Mouse (Mus musculus): ENCODE measurements around the gene Gm12569. TPM values are rescaled to one million over a fixed set of nuclear protein-coding genes. Genes with fewer than 3 reads are reported as not detected.

The Gm12569 gene
- polyA plus RNA-seq, 1 experiment: not detected

- no peaks in the 10 kb centered on the region for H3K4me1 ChIP-seq (ENCODE audit: control insufficient read depth, insufficient read depth, low read length)
- DNase-seq: no peak
- 86% methylated on average over 9 of the region's 9 CpGs for WGBS
- no peaks in the 10 kb centered on the region for H3K27me3 ChIP-seq (replicated peaks; ENCODE audit: control insufficient read depth, insufficient read depth, low read length)
- H3K4me3 ChIP-seq (ENCODE audit: insufficient read depth, low read depth, low read length): no peak overlapping the region
- no peak for TF ChIP-seq POLR2A (IDR thresholded peaks at IDR 0.05; ENCODE audit: low read depth, low read length)
- TF ChIP-seq CTCF (conservative IDR thresholded peaks at IDR 0.05; ENCODE audit: insufficient read depth, insufficient read length, low read depth, low read length): no peak
- no peaks in the 10 kb centered on the region for H3K36me3 ChIP-seq (ENCODE audit: control insufficient read depth, insufficient read depth, low read length)
- H3K27ac ChIP-seq (ENCODE audit: insufficient read depth, low read depth, low read length): no peak overlapping the region
These were observed 14.4 kb downstream of the Gm12569 start for GRCm38 (mm10) chr11:51234626-51235025.

- no peaks in the 10 kb centered on the region for H3K4me1 ChIP-seq (ENCODE audit: control insufficient read depth, insufficient read depth, low read length)
- no peaks in the 10 kb centered on the region for H3K27me3 ChIP-seq (replicated peaks; ENCODE audit: control insufficient read depth, insufficient read depth, low read length)
- no peak overlapping the region for H3K4me3 ChIP-seq (ENCODE audit: insufficient read depth, low read depth, low read length)
- no peaks in the 10 kb centered on the region for H3K36me3 ChIP-seq (ENCODE audit: control insufficient read depth, insufficient read depth, low read length)
- WGBS: 90% methylated on average over 2 of the region's 2 CpGs
- no peak for DNase-seq
- TF ChIP-seq CTCF (conservative IDR thresholded peaks at IDR 0.05; ENCODE audit: insufficient read depth, insufficient read length, low read depth, low read length) (no peak), POLR2A (IDR thresholded peaks at IDR 0.05; ENCODE audit: low read depth, low read length) (no peak)
- no peak overlapping the region for H3K27ac ChIP-seq (ENCODE audit: insufficient read depth, low read depth, low read length)
These were observed 22.6 kb downstream of the Gm12569 start for GRCm38 (mm10) chr11:51242897-51243296.

GRCm38 (mm10) chr11:51257006-51257405 lies 36.7 kb downstream of the Gm12569 start:
- no peak for DNase-seq
- H3K4me3 ChIP-seq (ENCODE audit: insufficient read depth, low read depth, low read length): no peak overlapping the region
- no peak for TF ChIP-seq POLR2A (IDR thresholded peaks at IDR 0.05; ENCODE audit: low read depth, low read length)
- no peaks in the 10 kb centered on the region for H3K36me3 ChIP-seq (ENCODE audit: control insufficient read depth, insufficient read depth, low read length)
- H3K4me1 ChIP-seq (ENCODE audit: control insufficient read depth, insufficient read depth, low read length): no peaks in the 10 kb centered on the region
- WGBS: 88% methylated on average over 4 of the region's 4 CpGs
- no peaks in the 10 kb centered on the region for H3K27me3 ChIP-seq (replicated peaks; ENCODE audit: control insufficient read depth, insufficient read depth, low read length)
- H3K27ac ChIP-seq (ENCODE audit: insufficient read depth, low read depth, low read length): no peak overlapping the region

- Histone ChIP-seq H3K27me3 (replicated peaks; ENCODE audit: control insufficient read depth, insufficient read depth, low read length) (no peaks in the 10 kb centered on the region), H3K27ac (ENCODE audit: insufficient read depth, low read depth, low read length) (peak within 1 kb of the TSS; percentile 29), H3K4me1 (ENCODE audit: control insufficient read depth, insufficient read depth, low read length) (peaks cover 3% of the 10 kb centered on the region), H3K36me3 (ENCODE audit: control insufficient read depth, insufficient read depth, low read length) (no peaks in the 10 kb centered on the region; the same call in 1 of the 2 replicates), H3K4me3 (ENCODE audit: insufficient read depth, low read depth, low read length) (peak within 1 kb of the TSS; percentile 48)
- WGBS: 85% methylated on average over 3 of the region's 3 CpGs
- TF ChIP-seq CTCF (conservative IDR thresholded peaks at IDR 0.05; ENCODE audit: insufficient read depth, insufficient read length, low read depth, low read length) (no peak), POLR2A (IDR thresholded peaks at IDR 0.05; ENCODE audit: low read depth, low read length) (no peak)
- no peak for DNase-seq
These were observed 41.5 kb downstream of the Gm12569 start, which contains the start of gene Clk4 for GRCm38 (mm10) chr11:51261680-51262219. TSS of gene Clk4 (plus strand) at chr11:51261730.

- H3K27me3 ChIP-seq (replicated peaks; ENCODE audit: control insufficient read depth, insufficient read depth, low read length): no peaks in the 10 kb centered on the region
- peak; percentile 99 for DNase-seq
- peaks cover 3% of the 10 kb centered on the region for H3K4me1 ChIP-seq (ENCODE audit: control insufficient read depth, insufficient read depth, low read length)
- 8% methylated on average over 57 of the region's 57 CpGs for WGBS
- H3K4me3 ChIP-seq (ENCODE audit: insufficient read depth, low read depth, low read length): peak within 1 kb of the TSS; percentile 79
- H3K27ac ChIP-seq (ENCODE audit: insufficient read depth, low read depth, low read length): peak within 1 kb of the TSS; percentile 99
- TF ChIP-seq POLR2A (IDR thresholded peaks at IDR 0.05; ENCODE audit: low read depth, low read length) (peak; percentile 76), CTCF (conservative IDR thresholded peaks at IDR 0.05; ENCODE audit: insufficient read depth, insufficient read length, low read depth, low read length) (no peak)
- H3K36me3 ChIP-seq (ENCODE audit: control insufficient read depth, insufficient read depth, low read length): no peaks in the 10 kb centered on the region; the same call in 1 of the 2 replicates
These were observed 42.3 kb downstream of the Gm12569 start, which contains the start of gene BC049762 for GRCm38 (mm10) chr11:51262342-51263285. TSS of gene BC049762 (minus strand) at chr11:51263046.

- Histone ChIP-seq H3K4me1 (ENCODE audit: control insufficient read depth, insufficient read depth, low read length) (peaks cover 3% of the 10 kb centered on the region), H3K36me3 (ENCODE audit: control insufficient read depth, insufficient read depth, low read length) (no peaks in the 10 kb centered on the region; the same call in 1 of the 2 replicates), H3K27me3 (replicated peaks; ENCODE audit: control insufficient read depth, insufficient read depth, low read length) (no peaks in the 10 kb centered on the region), H3K4me3 (ENCODE audit: insufficient read depth, low read depth, low read length) (peak overlapping the region; percentile 79), H3K27ac (ENCODE audit: insufficient read depth, low read depth, low read length) (peak overlapping the region; percentile 99)
- WGBS: under 1% methylated on average over 50 of the region's 50 CpGs
- DNase-seq: peak; percentile 93
- TF ChIP-seq CTCF (conservative IDR thresholded peaks at IDR 0.05; ENCODE audit: insufficient read depth, insufficient read length, low read depth, low read length) (no peak), POLR2A (IDR thresholded peaks at IDR 0.05; ENCODE audit: low read depth, low read length) (peak; percentile 56)
These were observed 43.1 kb downstream of the Gm12569 start for GRCm38 (mm10) chr11:51263286-51263831.

GRCm38 (mm10) chr11:51264352-51264751 lies 44.1 kb downstream of the Gm12569 start:
- Histone ChIP-seq H3K36me3 (ENCODE audit: control insufficient read depth, insufficient read depth, low read length) (peaks cover 2% of the 10 kb centered on the region), H3K27me3 (replicated peaks; ENCODE audit: control insufficient read depth, insufficient read depth, low read length) (no peaks in the 10 kb centered on the region), H3K4me3 (ENCODE audit: insufficient read depth, low read depth, low read length) (peak overlapping the region; percentile 46), H3K4me1 (ENCODE audit: control insufficient read depth, insufficient read depth, low read length) (peaks cover 3% of the 10 kb centered on the region), H3K27ac (ENCODE audit: insufficient read depth, low read depth, low read length) (peak overlapping the region; percentile 76; the same call in 1 of the 2 replicates)
- WGBS: 2% methylated on average over 6 of the region's 6 CpGs
- peak; percentile 55 for DNase-seq
- no peak for TF ChIP-seq POLR2A (IDR thresholded peaks at IDR 0.05; ENCODE audit: low read depth, low read length)
- no peak for TF ChIP-seq CTCF (conservative IDR thresholded peaks at IDR 0.05; ENCODE audit: insufficient read depth, insufficient read length, low read depth, low read length)

All from kidney, adult 2 months (tissue).